Mouse (Mus musculus) kidney, postnatal 0 days (tissue): ENCODE measurements around the gene Hebp1. TPM values are rescaled to one million over a fixed set of nuclear protein-coding genes. Genes with fewer than 3 reads are reported as not detected.

Experiments used
- ATAC-seq: fragments of 200-750 bp; cut with Nextera tagmentation; replicated peaks from 2 replicates; pipeline ENCODE4 v1.8.0; 2017; ENCODE audit warnings: low read depth, moderate number of reproducible peaks, moderate TSS enrichment, moderate library complexity; ENCODE audit not compliant: low FRiP score
- DNase-seq: peaks from one replicate; pipeline ENCODE4 v3.0.0-alpha.2; 2016; ENCODE audit warnings: low spot score
- H3K27ac ChIP-seq: fragments of 300-500 bp; sonication (generic); 2 replicates; pipeline ENCODE4 v1.5.1; 2014; ENCODE audit warnings: mild to moderate bottlenecking
- H3K27me3 ChIP-seq: fragments of 300-500 bp; sonication (generic); 2 replicates; pipeline ENCODE4 v1.6.1; 2014; ENCODE audit warnings: low read length, mixed read lengths; ENCODE audit not compliant: insufficient read depth
- H3K36me3 ChIP-seq: fragments of 300-500 bp; sonication (generic); 2 replicates; pipeline ENCODE4 v1.6.1; 2014; ENCODE audit warnings: low read length, mixed read lengths; ENCODE audit not compliant: insufficient read depth
- H3K4me1 ChIP-seq: fragments of 300-500 bp; sonication (generic); replicated peaks from 2 replicates; pipeline ENCODE4 v1.6.1; 2014; ENCODE audit warnings: antibody characterized with exemption, low read length, mixed read lengths; ENCODE audit not compliant: insufficient read depth
- H3K4me2 ChIP-seq: fragments of 300-500 bp; sonication (generic); 2 replicates; pipeline ENCODE4 v1.6.1; 2014; ENCODE audit warnings: mild to moderate bottlenecking, low read length, moderate library complexity, mixed read lengths
- H3K4me3 ChIP-seq: fragments of 300-500 bp; sonication (generic); replicated peaks from 2 replicates; pipeline ENCODE4 v1.5.1; 2014; ENCODE audit warnings: low read depth, low read length
- H3K9ac ChIP-seq: fragments of 300-500 bp; sonication (generic); 2 replicates; pipeline ENCODE4 v1.6.1; 2014; ENCODE audit warnings: low read depth, low read length
- H3K9me3 ChIP-seq: fragments of 300-500 bp; sonication (generic); replicated peaks from 2 replicates; pipeline ENCODE4 v1.6.1; 2016; ENCODE audit warnings: low read length, inconsistent platforms, mixed read lengths
- CTCF ChIP-seq: IDR thresholded peaks from 2 replicates; pipeline ENCODE4 v1.5.1; 2016; ENCODE audit warnings: antibody characterized with exemption, low read depth, mild to moderate bottlenecking, moderate library complexity
- WGBS: fragments of 180-500 bp; shearing (Covaris S2); extraction: QIAGEN DNeasy Blood & Tissue Kit; methylation state at CpG from one replicate; pipeline ENCODE4 v1.1.7; 2014; 5-methylcytosine and 5-hydroxymethylcytosine counted together
- polyA plus RNA-seq: library from polyadenylated mRNA; unstranded; fragments of >200 nt; fragmentation: Nextera tagmentation; extraction: Ambion mirVana; gene quantifications from 2 replicates; pipeline ENCODE4 v1.2.1, GENCODE M21; 2015

Gene Hebp1
- polyA plus RNA-seq, 1 experiment from 2014 or later, result 52.3 TPM

DNA sequence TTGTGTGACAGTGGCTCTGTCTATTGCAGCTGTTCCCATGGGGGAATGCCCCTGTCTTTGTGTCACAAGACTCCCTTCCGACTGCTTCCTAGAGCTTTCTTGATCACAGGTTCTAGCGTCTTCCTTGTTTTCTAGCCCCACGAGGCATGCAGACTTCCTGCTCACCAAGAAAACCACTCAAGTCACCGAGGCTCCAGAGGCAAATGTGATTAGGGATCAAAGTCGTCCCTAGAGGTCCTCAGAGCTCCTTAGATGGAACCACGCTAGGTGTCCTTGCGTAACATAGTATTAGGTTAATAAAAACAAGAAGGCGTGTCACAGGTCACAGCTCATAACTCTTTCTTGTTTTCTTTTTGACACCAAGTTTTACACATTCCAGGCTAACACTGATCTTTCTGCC lies 13.9 kb downstream of the Hebp1 start:
- no peaks in the 10 kb centered on the region for H3K27me3 ChIP-seq
- WGBS, result 18% methylated on average over 8 of the region's 8 CpGs
- peak; percentile 62 for TF ChIP-seq CTCF
- no peak overlapping the region for H3K9ac ChIP-seq
- no peak overlapping the region for H3K4me3 ChIP-seq
- H3K4me1 ChIP-seq, result no peaks in the 10 kb centered on the region
- ATAC-seq (no peak), DNase-seq (peak; percentile 45)
- no peak overlapping the region for H3K4me2 ChIP-seq
- H3K36me3 ChIP-seq, result no peaks in the 10 kb centered on the region
- no peaks in the 10 kb centered on the region for H3K9me3 ChIP-seq
- no peak overlapping the region for H3K27ac ChIP-seq

DNA sequence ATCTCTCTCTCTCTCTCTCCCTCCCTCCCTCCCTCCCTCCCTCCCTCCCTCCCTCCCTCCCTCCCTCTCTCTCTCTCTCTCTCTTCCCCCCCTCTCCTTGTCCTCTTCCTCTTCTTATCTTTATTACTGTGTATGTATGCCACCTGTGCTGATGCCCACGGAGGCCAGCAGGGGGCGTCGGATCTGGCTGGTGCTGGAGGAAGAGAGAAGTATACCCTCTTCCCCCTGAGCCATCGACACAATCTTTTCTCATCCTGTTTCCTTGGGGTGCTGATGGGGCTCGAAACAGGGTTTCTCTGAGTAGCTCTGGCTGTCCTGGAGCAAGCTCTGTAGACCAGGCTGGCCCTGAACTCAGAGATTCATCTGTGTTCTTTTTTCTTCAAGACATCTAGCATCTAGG lies 14.9 kb downstream of the Hebp1 start:
- Histone ChIP-seq H3K9ac (no peak overlapping the region), H3K27ac (no peak overlapping the region), H3K4me1 (no peaks in the 10 kb centered on the region), H3K4me3 (no peak overlapping the region), H3K9me3 (no peaks in the 10 kb centered on the region), H3K4me2 (no peak overlapping the region), H3K27me3 (no peaks in the 10 kb centered on the region), H3K36me3 (no peaks in the 10 kb centered on the region)
- DNase-seq, result no peak
- 67% methylated on average over 5 of the region's 5 CpGs for WGBS
- no peak for ATAC-seq
- peak; percentile 41 for TF ChIP-seq CTCF

DNA sequence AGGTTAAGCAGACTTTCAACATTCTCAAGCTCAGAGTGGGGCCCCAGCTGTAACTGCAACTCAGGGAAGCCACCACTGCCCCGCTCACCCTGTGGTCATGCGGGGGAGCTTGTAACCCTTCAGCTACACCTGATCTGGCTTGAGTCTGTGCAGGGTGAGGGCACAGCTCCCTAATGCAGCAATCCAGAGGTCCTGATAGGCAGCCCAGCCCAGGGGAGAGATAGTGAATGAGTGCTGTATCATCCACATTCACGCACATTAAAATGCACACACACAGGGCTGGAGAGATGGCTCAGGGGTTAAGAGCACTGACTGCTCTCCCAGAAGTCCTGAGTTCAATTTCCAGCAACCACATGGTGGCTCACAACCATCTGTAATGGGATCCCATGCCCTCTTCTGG lies 19.2 kb downstream of the Hebp1 start:
- TF ChIP-seq CTCF, result no peak
- Histone ChIP-seq H3K36me3 (no peaks in the 10 kb centered on the region), H3K9ac (no peak overlapping the region), H3K4me3 (no peak overlapping the region), H3K9me3 (no peaks in the 10 kb centered on the region), H3K4me2 (no peak overlapping the region), H3K4me1 (no peaks in the 10 kb centered on the region), H3K27me3 (no peaks in the 10 kb centered on the region), H3K27ac (no peak overlapping the region)
- DNase-seq, result no peak
- ATAC-seq, result no peak
- 44% methylated on average over 3 of the region's 3 CpGs for WGBS

DNA sequence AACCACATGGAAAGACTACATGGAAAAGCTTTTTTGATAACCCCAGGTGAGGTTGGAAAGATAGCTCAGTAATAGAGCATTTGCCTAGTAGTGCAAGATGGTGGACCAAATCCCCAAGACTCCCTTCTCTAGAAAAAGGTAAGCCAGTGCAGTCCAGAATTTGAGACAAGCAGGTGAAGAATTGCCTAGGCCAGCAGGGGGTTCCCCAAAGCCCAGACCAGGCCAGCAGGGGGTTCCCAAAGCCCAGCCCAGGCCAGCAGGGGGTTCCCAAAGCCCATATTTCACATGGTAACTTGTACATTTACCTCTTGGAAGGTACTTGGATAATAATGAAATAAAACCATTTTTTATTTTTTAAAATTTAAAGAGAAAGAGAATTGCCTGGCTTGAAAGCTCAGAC lies 20.6 kb downstream of the Hebp1 start:
- H3K9me3 ChIP-seq, result no peaks in the 10 kb centered on the region
- H3K4me3 ChIP-seq, result no peak overlapping the region
- TF ChIP-seq CTCF, result no peak
- no peak overlapping the region for H3K9ac ChIP-seq
- DNase-seq (no peak), ATAC-seq (no peak)
- no peak overlapping the region for H3K27ac ChIP-seq
- no peaks in the 10 kb centered on the region for H3K36me3 ChIP-seq
- H3K27me3 ChIP-seq, result no peaks in the 10 kb centered on the region
- H3K4me1 ChIP-seq, result no peaks in the 10 kb centered on the region
- H3K4me2 ChIP-seq, result no peak overlapping the region

DNA sequence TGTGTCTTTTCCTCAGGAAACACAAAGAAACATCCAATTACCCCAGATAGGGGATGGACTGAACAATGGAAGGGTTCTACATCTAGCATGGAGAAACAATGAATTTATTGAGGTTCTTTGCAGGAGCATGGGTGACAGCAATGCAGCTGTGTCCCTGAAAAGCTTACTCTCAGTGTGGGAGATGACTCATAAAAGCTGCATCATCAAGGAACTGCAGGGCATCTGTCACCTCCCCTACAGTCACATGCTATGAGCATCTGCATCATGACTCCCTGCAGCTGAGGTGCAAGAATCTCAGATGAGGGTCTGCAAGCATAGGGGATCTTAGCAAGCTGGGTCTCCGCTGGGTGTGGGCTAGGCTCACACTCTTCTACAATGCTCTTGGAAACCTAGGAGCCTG lies 22.8 kb downstream of the Hebp1 start:
- no peaks in the 10 kb centered on the region for H3K4me1 ChIP-seq
- no peak for TF ChIP-seq CTCF
- H3K4me2 ChIP-seq, result no peak overlapping the region
- H3K36me3 ChIP-seq, result no peaks in the 10 kb centered on the region
- no peak for ATAC-seq
- DNase-seq, result no peak
- no peak overlapping the region for H3K4me3 ChIP-seq
- no peaks in the 10 kb centered on the region for H3K27me3 ChIP-seq
- no peak overlapping the region for H3K9ac ChIP-seq
- 95% methylated on average over 1 of the region's 1 CpGs for WGBS
- H3K9me3 ChIP-seq, result no peaks in the 10 kb centered on the region
- H3K27ac ChIP-seq, result no peak overlapping the region

DNA sequence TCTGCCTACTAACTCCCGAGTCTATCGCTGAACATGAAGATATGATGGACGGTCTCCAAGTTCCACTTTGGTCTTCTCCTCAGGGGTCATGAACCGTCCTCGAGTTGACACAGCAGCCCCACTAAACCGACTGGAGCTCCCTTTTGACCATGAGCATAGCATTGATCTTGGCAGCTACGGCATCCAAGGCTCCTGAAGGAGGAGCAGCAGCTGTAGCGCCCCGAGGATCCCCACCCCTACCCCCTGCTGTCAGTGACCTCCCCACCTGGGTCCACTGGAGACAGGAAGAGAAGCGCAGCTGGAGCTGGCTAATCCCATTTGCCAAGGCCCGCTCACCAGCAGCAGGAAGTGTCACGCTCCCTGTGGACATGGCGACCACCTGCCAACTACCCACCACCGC lies 26.1 kb downstream of the Hebp1 start:
- Histone ChIP-seq H3K27me3 (no peaks in the 10 kb centered on the region), H3K27ac (no peak overlapping the region), H3K4me1 (no peaks in the 10 kb centered on the region), H3K36me3 (no peaks in the 10 kb centered on the region), H3K4me3 (no peak overlapping the region), H3K4me2 (no peak overlapping the region), H3K9ac (no peak overlapping the region), H3K9me3 (no peaks in the 10 kb centered on the region)
- 77% methylated on average over 14 of the region's 14 CpGs for WGBS
- no peak for TF ChIP-seq CTCF
- DNase-seq (no peak), ATAC-seq (no peak)

DNA sequence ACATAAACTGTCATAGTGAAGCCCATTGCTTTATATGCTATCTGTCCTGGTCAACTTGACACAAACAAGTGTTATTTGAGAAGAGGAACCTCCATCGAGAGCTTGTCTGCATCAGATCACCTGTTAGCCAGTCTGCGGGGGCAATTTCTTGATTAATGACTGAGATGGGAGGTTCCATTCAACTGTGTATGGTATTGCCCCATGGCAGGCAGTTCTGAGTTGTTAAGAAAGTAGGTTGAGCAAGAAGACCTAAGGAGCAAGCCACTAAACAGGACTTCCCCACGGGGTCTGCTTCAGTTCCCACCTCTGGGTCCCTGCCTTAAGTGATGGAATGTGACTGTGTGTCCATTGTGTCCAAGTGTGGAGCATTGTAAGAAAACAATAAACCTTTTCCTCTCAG lies 28.6 kb downstream of the Hebp1 start:
- Histone ChIP-seq H3K27ac (no peak overlapping the region), H3K4me2 (no peak overlapping the region), H3K27me3 (no peaks in the 10 kb centered on the region), H3K9ac (no peak overlapping the region), H3K9me3 (no peaks in the 10 kb centered on the region), H3K4me3 (no peak overlapping the region), H3K4me1 (no peaks in the 10 kb centered on the region; the same call in 1 of the 2 replicates), H3K36me3 (no peaks in the 10 kb centered on the region)
- DNase-seq, result no peak
- WGBS, result 67% methylated on average over 3 of the region's 3 CpGs
- no peak for ATAC-seq
- TF ChIP-seq CTCF, result no peak
